Mouse (Mus musculus) adrenal gland, postnatal 4 days (tissue): ENCODE results near the gene Reps2. TPM values are rescaled to one million over a fixed set of nuclear protein-coding genes. Genes with fewer than 3 reads are reported as not detected.

Experiments used
- DNase-seq, 2 experiments: peaks; one replicate each; pipeline ENCODE4 v3.0.0; 2021 to 2022; ENCODE audit warnings: low spot score in 2 of 2, mixed read lengths in 2 of 2
- total RNA-seq, 2 experiments: library from RNA; stranded (reverse); gene quantifications; 2 replicates each; pipeline ENCODE4 v1.2.3; 2021

Gene Reps2
- total RNA-seq, 2 experiments from 2014 or later = 4.3 to 5.6 TPM

DNA sequence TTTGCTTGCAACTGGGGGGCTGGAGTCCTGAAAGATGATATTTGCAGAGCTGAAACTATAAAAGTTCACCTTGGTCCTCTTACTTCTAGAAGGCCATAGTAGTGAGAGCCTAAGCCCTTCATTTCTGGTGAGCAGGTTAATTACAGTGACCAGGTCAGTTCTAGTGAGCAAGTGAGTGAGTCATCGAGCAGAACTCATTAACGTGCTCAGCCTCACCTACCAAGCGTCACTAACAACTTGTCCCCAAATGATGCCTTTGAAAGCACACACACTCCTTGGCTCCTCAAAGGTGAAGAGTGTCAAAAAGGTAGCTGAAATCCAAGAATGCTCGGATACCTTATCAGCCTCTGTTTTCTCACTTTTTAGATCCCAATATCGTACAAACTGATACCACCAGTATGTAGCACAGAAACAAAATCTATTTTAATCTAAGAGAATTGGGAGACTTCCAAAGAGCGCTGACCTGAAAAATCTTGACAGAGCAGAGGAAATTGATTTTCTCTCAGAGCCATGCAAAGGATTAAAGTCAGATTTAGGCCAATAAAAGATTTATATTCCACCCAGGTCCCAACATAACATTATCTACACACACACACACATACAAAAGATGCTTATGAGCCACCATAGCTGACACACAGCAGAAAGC lies 53.2 kb downstream of the Reps2 start:
- no peak for DNase-seq

DNA sequence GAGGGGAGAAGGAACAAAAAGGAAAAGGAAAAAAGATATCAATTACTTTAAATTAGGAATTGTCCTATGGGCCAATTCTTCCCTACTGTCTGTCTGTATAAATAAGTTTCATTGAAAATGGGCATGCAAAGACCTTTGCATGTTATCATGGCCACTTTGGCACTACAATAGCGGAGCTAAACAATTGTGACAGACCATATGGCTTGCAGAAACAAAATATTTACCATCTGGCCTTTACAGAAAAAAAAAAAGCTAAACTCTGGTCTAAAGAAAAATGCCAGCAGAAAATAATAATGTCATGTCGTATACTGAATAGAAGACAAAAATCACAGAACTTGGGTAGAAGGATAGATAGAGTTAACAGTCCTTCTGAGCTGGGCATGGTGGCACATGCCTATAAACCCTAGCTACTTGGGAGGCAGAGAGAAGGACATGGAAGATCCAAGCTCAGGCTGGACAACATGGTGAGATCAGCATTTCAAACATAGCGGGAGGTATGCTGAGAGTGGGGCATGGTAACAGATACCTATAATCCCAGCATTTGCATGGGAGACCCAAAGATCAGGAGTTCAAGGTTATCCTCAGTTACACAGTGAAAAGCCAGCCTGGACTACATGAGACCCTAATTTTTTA lies 54.2 kb downstream of the Reps2 start:
- no peak for DNase-seq

DNA sequence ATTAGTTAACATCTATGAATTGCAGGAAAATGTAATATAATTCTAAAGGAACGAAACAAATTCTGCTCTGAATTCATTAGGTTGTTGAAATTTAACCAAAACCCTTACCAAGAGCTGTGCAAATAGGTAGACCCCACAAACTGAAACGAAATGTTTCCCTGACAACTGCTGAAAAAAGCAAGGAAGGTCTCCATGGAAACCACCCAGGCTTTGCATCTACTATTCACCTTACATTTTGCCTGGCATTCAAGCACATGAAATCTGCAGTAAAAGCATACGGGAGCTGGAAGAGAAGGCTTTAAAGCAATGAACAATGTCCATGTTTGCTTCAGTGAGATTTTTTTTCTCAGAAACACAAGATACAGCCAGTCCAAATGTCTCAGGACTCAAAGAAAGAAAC lies 59.1 kb downstream of the Reps2 start:
- DNase-seq = no peak

DNA sequence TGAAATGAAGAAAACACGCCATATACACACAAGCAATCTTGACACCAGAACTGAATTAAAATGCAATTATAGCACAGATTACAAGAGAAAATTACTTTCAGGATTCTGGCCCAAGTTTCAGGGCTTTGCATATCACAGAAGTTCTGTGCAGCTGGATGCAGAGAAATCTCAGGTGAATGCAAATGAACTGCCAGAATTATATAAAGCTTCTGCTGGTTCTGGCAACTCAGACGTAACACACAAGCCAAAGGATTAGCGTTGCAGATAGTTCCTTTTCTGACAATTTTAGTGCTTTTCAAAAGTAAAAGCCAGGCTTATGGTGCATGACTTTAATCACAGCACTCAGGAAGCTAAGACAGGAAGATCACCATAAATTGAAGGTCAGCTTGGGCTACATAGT lies 62.9 kb downstream of the Reps2 start:
- DNase-seq = no peak

GRCm38 (mm10) chrX:162568439-162568838 lies 75.0 kb downstream of the Reps2 start:
- DNase-seq = no peak

DNA sequence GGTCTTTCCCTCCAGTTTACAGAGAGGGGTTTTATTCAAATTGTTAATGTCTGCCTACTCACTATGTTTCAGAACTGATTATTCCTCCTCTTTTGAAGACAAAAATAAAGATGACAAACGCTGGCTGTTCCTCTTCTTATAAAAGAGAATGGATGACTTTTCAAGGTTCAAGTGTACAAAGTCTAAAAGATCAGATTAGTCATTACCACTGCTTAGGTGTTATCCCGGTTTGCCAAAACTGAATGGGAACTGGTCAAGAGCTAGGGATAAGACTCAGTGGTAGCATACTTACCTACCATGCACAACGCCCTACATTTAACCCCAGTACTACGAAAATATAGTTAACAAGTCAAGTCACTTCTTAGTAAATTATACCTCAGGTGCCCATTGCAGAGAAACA lies 77.9 kb downstream of the Reps2 start:
- no peak for DNase-seq

DNA sequence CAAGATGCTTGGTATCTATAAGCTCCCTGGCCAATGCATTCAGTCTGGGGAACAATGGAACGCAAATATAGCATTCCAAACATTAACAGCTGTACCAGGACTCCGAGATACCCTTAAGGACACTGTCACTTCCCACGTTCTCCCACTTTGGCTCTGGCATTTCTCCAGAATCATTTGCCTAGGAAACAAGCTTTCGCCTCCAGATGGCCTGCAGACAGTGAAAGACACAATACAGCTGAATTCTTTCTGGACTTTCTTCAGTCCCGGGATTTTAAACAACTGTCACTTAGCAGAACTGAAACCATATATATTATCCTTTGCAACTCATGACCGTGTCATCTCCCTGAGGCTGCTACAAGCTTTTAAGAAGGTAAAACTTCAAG lies 87.0 kb downstream of the Reps2 start:
- no peak for DNase-seq

GRCm38 (mm10) chrX:162555729-162556458 lies 87.6 kb downstream of the Reps2 start:
- no peak for DNase-seq

DNA sequence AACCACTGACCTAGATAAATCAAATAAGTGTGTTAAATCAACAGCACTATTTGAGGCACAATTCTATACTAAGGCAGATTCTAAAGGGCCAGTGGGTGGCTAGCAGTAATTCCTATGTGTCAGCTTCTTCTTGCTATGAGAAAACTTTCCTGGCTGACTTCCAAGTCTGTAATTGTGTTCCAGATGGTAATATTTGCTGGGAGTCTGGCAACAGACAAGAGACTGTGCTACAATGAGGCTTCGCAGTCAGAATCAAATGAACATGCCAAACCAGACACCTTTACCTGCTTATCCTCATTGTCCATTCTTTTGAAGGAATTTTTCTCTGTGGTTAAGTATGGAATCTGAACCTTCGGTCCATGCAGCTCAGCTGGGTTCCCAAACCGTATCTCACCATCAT lies 88.9 kb downstream of the Reps2 start:
- DNase-seq = no peak

DNA sequence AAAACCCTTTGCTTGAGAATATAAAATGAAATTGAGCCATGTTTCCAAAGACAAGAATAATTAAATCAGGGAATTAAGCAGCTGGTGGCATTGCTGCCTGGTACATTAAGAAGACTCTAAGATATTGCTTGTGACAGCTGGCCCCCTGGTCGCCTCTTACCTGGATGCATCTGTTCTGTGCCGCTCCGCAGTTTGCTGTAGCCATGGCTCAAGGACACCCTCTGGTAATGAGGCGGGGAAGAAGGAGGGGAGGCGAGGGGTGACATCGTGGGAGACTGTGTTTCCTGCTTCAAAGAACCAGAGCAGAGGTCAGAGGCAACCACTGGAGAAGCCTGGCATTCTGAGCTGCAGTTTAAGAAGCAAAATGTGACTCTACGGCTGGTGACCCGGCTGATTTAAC lies 91.1 kb downstream of the Reps2 start:
- no peak for DNase-seq

DNA sequence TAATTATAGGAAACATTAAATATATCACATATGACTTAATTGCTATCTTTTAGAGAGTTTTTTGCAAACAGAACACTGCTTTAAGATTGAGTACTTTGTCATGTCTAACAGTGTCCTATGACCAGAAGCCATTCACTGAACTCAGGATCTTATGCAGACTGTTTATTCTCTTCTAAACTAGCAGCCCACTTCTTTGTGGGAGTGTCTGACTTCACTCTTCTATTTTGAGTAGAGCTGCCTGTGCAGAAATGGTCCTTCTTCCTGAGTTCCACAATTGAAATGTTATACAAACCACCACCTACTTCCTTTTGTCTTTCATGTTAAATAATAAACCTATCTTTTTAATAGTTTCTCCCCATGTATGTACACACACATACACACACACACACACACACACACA lies 98.4 kb downstream of the Reps2 start:
- no peak for DNase-seq

- no peak for DNase-seq
Measured at GRCm38 (mm10) chrX:162542576-162543227, 100.7 kb downstream of the Reps2 start.

GRCm38 (mm10) chrX:162541961-162542360 lies 101.5 kb downstream of the Reps2 start:
- no peak for DNase-seq

GRCm38 (mm10) chrX:162531016-162531415 lies 112.4 kb downstream of the Reps2 start:
- DNase-seq = no peak

DNA sequence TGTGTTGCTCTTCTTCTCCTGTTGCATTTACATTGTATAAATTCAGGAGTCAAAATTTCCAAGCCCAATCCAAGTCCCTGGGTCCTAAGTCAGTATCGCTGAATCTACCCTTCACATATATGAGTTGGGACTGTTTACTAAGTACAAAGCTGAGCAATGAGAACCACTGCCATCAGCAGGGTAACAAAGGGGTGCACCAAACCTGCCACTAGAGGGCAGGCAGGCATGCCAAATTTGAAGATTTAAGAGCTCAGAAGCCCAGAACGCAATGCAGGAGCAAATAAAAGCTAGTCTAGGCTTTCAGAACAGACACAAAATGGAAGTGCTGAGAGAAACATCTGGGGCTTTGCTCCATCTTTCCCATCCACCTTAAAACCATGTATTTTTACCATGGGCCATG lies 116.2 kb downstream of the Reps2 start:
- peak in 1 of 2 experiments; percentile 4 for DNase-seq

- no peak for DNase-seq
Measured at GRCm38 (mm10) chrX:162521831-162522514, 121.5 kb downstream of the Reps2 start.

- DNase-seq = no peak
Measured at GRCm38 (mm10) chrX:162521197-162521596, 122.3 kb downstream of the Reps2 start.

DNA sequence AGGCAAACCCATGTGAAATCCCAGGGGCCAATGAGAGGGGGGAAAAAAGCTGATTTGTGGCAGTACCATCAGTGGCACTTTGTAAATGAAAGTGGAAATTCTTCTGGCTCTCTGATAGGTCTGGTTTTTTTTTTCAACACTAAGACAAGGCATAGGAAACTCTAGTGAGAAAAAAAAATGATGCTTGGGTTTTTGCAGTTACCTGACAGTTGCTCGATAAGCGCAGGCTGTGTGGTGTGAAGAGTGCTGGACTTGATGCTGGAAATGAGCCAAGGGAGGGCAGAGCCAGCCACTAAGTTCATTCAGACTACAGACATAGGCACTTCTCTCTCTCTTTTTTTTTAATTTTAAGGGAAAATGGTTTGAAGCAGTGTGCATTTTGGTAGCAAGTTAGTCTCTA lies 123.1 kb downstream of the Reps2 start:
- DNase-seq = no peak

- DNase-seq = no peak
Measured at GRCm38 (mm10) chrX:162510426-162510980, 132.9 kb downstream of the Reps2 start.

- DNase-seq = no peak
Measured at GRCm38 (mm10) chrX:162505186-162505585, 138.3 kb downstream of the Reps2 start.

DNA sequence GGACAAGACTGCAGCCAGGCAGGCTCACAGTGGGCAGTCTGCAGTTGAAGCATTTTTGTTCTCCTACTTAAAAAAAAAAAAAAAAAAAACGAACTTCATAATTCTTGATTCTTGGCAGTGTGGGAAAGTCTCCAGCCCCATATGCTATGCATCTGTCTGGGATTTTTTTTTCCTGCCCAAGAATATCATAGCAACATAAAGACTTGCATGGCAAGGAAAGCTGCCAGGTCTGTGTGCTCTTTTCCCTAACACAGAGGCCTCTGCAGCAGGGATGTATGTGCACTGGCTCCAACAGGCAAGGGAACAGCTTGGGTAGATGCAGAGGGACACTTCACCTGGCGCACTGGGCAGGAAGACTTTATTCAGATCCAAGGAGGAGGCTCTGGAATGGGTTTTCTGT lies 140.0 kb downstream of the Reps2 start:
- DNase-seq = no peak
